Mouse (Mus musculus): ENCODE data around the gene Scnm1.

GRCm38 (mm10) chr3:95169996-95170395 is 36.2 kb upstream of the Scnm1 start:
- no peak for TF ChIP-seq CTCF (IDR thresholded peaks at IDR 0.05; ENCODE audit: borderline replicate concordance, extremely low read depth, insufficient read depth, insufficient read length)
- no peak for TF ChIP-seq POLR2A (IDR thresholded peaks at IDR 0.05; ENCODE audit: borderline replicate concordance, extremely low read depth, insufficient read depth, insufficient read length, poor library complexity, severe bottlenecking)
